Mouse (Mus musculus): Measurements from ENCODE around the gene Tspan9.

GRCm38 (mm10) chr6:128165564-128165963 is 22.2 kb upstream of the Tspan9 start:
- TF ChIP-seq FLI1 (IDR thresholded peaks at IDR 0.05; ENCODE audit: low read length) (no peak), GATA1 (IDR thresholded peaks at IDR 0.05; ENCODE audit: borderline replicate concordance, low read length) (no peak)
